ENCODE assay signal across 17 mouse cellular contexts in genomic region chr12:82588846-82589630, GRCm38 (mm10). TPM values are rescaled to one million over a fixed set of nuclear protein-coding genes. Genes with fewer than 3 reads are reported as not detected.
DNase-seq lines count a peak whose midpoint lies in the region; ATAC-seq and TF ChIP-seq lines count a peak whose summit lies in the region.
"Had no signal": no experiment of that assay in that cellular context is flagged by ENCODE, and none has a peak within 500 bp of the region (broad histone marks: within the 10 kb centered on the region; RNA-seq: fewer than 3 reads in every experiment).

No protein-coding gene starts in this region.

- no peaks in the 10 kb centered on the region for H3K36me3 ChIP-seq in heart, postnatal 0 days (replicated peaks; ENCODE audit: control insufficient read depth, insufficient read depth, low read length)
- no peaks in the 10 kb centered on the region for H3K36me3 ChIP-seq in midbrain, embryonic 16.5 days (ENCODE audit: control insufficient read depth, insufficient read depth, low read length)
- no peaks in the 10 kb centered on the region for H3K36me3 ChIP-seq in midbrain, embryonic 13.5 days
- H3K36me3 ChIP-seq: embryonic facial prominence, embryonic 12.5 days; forebrain, embryonic 15.5 days; midbrain, embryonic 12.5 days; stomach, embryonic 15.5 days had no signal

- H3K27ac ChIP-seq in heart, postnatal 0 days (ENCODE audit: low read depth): no peak overlapping the region
- H3K27ac ChIP-seq in midbrain, embryonic 16.5 days (ENCODE audit: low read length): no peak overlapping the region
- H3K27ac ChIP-seq in midbrain, embryonic 13.5 days: no peak overlapping the region
- H3K27ac ChIP-seq: embryonic facial prominence, embryonic 12.5 days; forebrain, embryonic 15.5 days; midbrain, embryonic 12.5 days; stomach, embryonic 15.5 days had no signal

- no peaks in the 10 kb centered on the region for H3K27me3 ChIP-seq in heart, postnatal 0 days (ENCODE audit: control insufficient read depth, insufficient read depth, low read length)
- no peaks in the 10 kb centered on the region for H3K27me3 ChIP-seq in midbrain, embryonic 16.5 days (ENCODE audit: control insufficient read depth, insufficient read depth, low read depth, low read length)
- no peaks in the 10 kb centered on the region for H3K27me3 ChIP-seq in midbrain, embryonic 13.5 days
- H3K27me3 ChIP-seq: embryonic facial prominence, embryonic 12.5 days; forebrain, embryonic 15.5 days; midbrain, embryonic 12.5 days; stomach, embryonic 15.5 days had no signal

- WGBS in heart, postnatal 0 days: 32% methylated on average over 18 of the region's 19 CpGs
- WGBS in midbrain, embryonic 16.5 days: 34% methylated on average over 18 of the region's 19 CpGs
- 35% methylated on average over 18 of the region's 19 CpGs for WGBS in midbrain, embryonic 13.5 days

- no peaks in the 10 kb centered on the region for H3K9me3 ChIP-seq in heart, postnatal 0 days (replicated peaks; ENCODE audit: control insufficient read depth, low read length)
- H3K9me3 ChIP-seq in midbrain, embryonic 16.5 days (replicated peaks; ENCODE audit: control insufficient read depth, low read length, poor library complexity, severe bottlenecking): no peaks in the 10 kb centered on the region
- 0 out of 2 replicates have a peak, but pooled peaks cover 3% of the 10 kb centered on the region for H3K9me3 ChIP-seq in midbrain, embryonic 13.5 days
- H3K9me3 ChIP-seq: forebrain, embryonic 15.5 days; midbrain, embryonic 12.5 days; stomach, embryonic 15.5 days had no signal

- H3K4me3 ChIP-seq in heart, postnatal 0 days (ENCODE audit: low read depth, low read length): 0 out of 2 replicates have a peak overlapping the region, but pooled peaks have one; percentile 7
- H3K4me3 ChIP-seq in midbrain, embryonic 16.5 days (ENCODE audit: low read depth, low read length): no peak overlapping the region
- H3K4me3 ChIP-seq in midbrain, embryonic 13.5 days (replicated peaks): no peak overlapping the region
- H3K4me3 ChIP-seq: embryonic facial prominence, embryonic 12.5 days; forebrain, embryonic 15.5 days; midbrain, embryonic 12.5 days; stomach, embryonic 15.5 days had no signal

- H3K4me2 ChIP-seq in heart, postnatal 0 days (ENCODE audit: low read depth, low read length): peak overlapping the region; percentile 50; the same call in 1 of the 2 replicates
- peak overlapping the region; percentile 17; the same call in 1 of the 2 replicates for H3K4me2 ChIP-seq in midbrain, embryonic 16.5 days (ENCODE audit: low read length)
- H3K4me2 ChIP-seq in midbrain, embryonic 13.5 days (replicated peaks): no peak overlapping the region; the same call in 1 of the 2 replicates
- H3K4me2 ChIP-seq: embryonic facial prominence, embryonic 12.5 days; forebrain, embryonic 15.5 days; midbrain, embryonic 12.5 days; stomach, embryonic 15.5 days had no signal

- ATAC-seq in heart, postnatal 0 days (ENCODE audit: insufficient read depth, low read depth): no peak
- no peak for ATAC-seq in midbrain, embryonic 16.5 days
- ATAC-seq in midbrain, embryonic 13.5 days: no peak
- ATAC-seq: forebrain, embryonic 15.5 days; intestine, embryonic 16.5 days had no signal

- no peak for TF ChIP-seq EP300 in heart, postnatal 0 days (IDR thresholded peaks at IDR 0.05; ENCODE audit: low read depth)

- no peak overlapping the region for H3K9ac ChIP-seq in heart, postnatal 0 days (replicated peaks; ENCODE audit: low read depth, low read length)
- H3K9ac ChIP-seq in midbrain, embryonic 16.5 days (ENCODE audit: low read depth, low read length): no peak overlapping the region
- H3K9ac ChIP-seq in midbrain, embryonic 13.5 days (replicated peaks): no peak overlapping the region
- H3K9ac ChIP-seq: embryonic facial prominence, embryonic 12.5 days; forebrain, embryonic 15.5 days; midbrain, embryonic 12.5 days; stomach, embryonic 15.5 days had no signal

- 0 out of 2 replicates have a peak, but pooled peaks cover 7% of the 10 kb centered on the region for H3K4me1 ChIP-seq in heart, postnatal 0 days (ENCODE audit: control insufficient read depth, insufficient read depth)
- no peaks in the 10 kb centered on the region for H3K4me1 ChIP-seq in midbrain, embryonic 16.5 days (ENCODE audit: control insufficient read depth, insufficient read depth, low read length)
- H3K4me1 ChIP-seq in midbrain, embryonic 13.5 days (replicated peaks): peaks cover 5% of the 10 kb centered on the region; the same call in 1 of the 2 replicates
- H3K4me1 ChIP-seq: embryonic facial prominence, embryonic 12.5 days; stomach, embryonic 15.5 days had no signal

- DNase-seq in cerebellum, postnatal 14 days: peak; percentile 30 to 44
- DNase-seq in cerebellum, postnatal 25 days: no peak
- no peak for DNase-seq in heart, postnatal 0 days (ENCODE audit: low spot score)
- DNase-seq in heart, adult 11 months: no peak
- peak; percentile 8 for DNase-seq in retina, postnatal 7 days (ENCODE audit: low read depth, low spot score)
- no peak for DNase-seq in frontal cortex, postnatal 10 days (ENCODE audit: low spot score in 2 of 2)
- DNase-seq: cerebellum, adult 11-12 months; gastrocnemius, postnatal 25 days had no signal

- TF ChIP-seq CTCF in heart, postnatal 0 days (IDR thresholded peaks at IDR 0.05; ENCODE audit: low read depth): no peak

RNA-seq across cellular contexts. Expression of gene Rgs6, which starts 0.9 kb away (rescaled TPM):
- total RNA-seq in heart, postnatal 0 days (2014; rRNA removed; ENCODE audit: low replicate concordance): 12.1 and 16.8 TPM in 2 replicates
- 14.8 and 16.5 TPM in 2 replicates for polyA plus RNA-seq in heart, postnatal 0 days (2015; fragmentation: Nextera tagmentation; extraction: Ambion mirVana)
- polyA plus RNA-seq in midbrain, embryonic 16.5 days (2015; fragmentation: Nextera tagmentation; extraction: Ambion mirVana): 17.8 and 17.9 TPM in 2 replicates
- 8.8 and 11.6 TPM in 2 replicates for polyA plus RNA-seq in midbrain, embryonic 13.5 days (2015; fragmentation: Nextera tagmentation; extraction: Ambion mirVana)
- total RNA-seq: neutrophil, adult 5-6 weeks had no signal
- polyA plus RNA-seq: C2C12 had no signal

Comparison
In these comparisons a context has a peak if more than half of its experiments do, and no peak if none do; other contexts are left out.
1. DNase-seq: peak in cerebellum, postnatal 14 days (2 of 2) and retina, postnatal 7 days (single experiment); none in cerebellum, postnatal 25 days (0 of 2), heart, postnatal 0 days (single experiment), heart, adult 11 months (single experiment) and frontal cortex, postnatal 10 days (0 of 2).